Mouse (Mus musculus): ENCODE results near the gene Cers6. TPM values are rescaled to one million over a fixed set of nuclear protein-coding genes. Genes with fewer than 3 reads are reported as not detected.
A peak's percentile ranks its signal among the peaks of the same experiment; 100 is the strongest.

Cers6 gene
- total RNA-seq, 2 experiments from 2014 or later = 85.9 to 94.3 TPM

- DNase-seq (ENCODE audit: extremely low spot score in 1 of 2, low spot score in 1 of 2) = no peak
Measured at GRCm38 (mm10) chr2:69011392-69011791, 150.2 kb downstream of the Cers6 start.

GRCm38 (mm10) chr2:69011860-69012259, 150.6 kb downstream of the Cers6 start:
- DNase-seq (ENCODE audit: extremely low spot score in 1 of 2, low spot score in 1 of 2) = no peak

GRCm38 (mm10) chr2:69014241-69014640, 153.0 kb downstream of the Cers6 start:
- no peak for DNase-seq (ENCODE audit: extremely low spot score in 1 of 2, low spot score in 1 of 2)

GRCm38 (mm10) chr2:69015172-69015724, 154.0 kb downstream of the Cers6 start:
- DNase-seq (ENCODE audit: extremely low spot score in 1 of 2, low spot score in 1 of 2) = no peak

- DNase-seq (ENCODE audit: extremely low spot score in 1 of 2, low spot score in 1 of 2) = no peak
Measured at GRCm38 (mm10) chr2:69015822-69016221, 154.6 kb downstream of the Cers6 start.

- no peak for DNase-seq (ENCODE audit: extremely low spot score in 1 of 2, low spot score in 1 of 2)
Measured at GRCm38 (mm10) chr2:69019026-69019565, 157.9 kb downstream of the Cers6 start.

- no peak for DNase-seq (ENCODE audit: extremely low spot score in 1 of 2, low spot score in 1 of 2)
Measured at GRCm38 (mm10) chr2:69019821-69020489, 158.7 kb downstream of the Cers6 start.

GRCm38 (mm10) chr2:69020636-69021310, 159.5 kb downstream of the Cers6 start:
- no peak for DNase-seq (ENCODE audit: extremely low spot score in 1 of 2, low spot score in 1 of 2)

GRCm38 (mm10) chr2:69021516-69021915, 160.3 kb downstream of the Cers6 start:
- DNase-seq (ENCODE audit: extremely low spot score in 1 of 2, low spot score in 1 of 2) = no peak

GRCm38 (mm10) chr2:69024856-69025255, 163.6 kb downstream of the Cers6 start:
- no peak for DNase-seq (ENCODE audit: extremely low spot score in 1 of 2, low spot score in 1 of 2)

GRCm38 (mm10) chr2:69032562-69032961, 171.3 kb downstream of the Cers6 start:
- DNase-seq (ENCODE audit: extremely low spot score in 1 of 2, low spot score in 1 of 2) = no peak

- no peak for DNase-seq (ENCODE audit: extremely low spot score in 1 of 2, low spot score in 1 of 2)
Measured at GRCm38 (mm10) chr2:69035457-69035856, 174.2 kb downstream of the Cers6 start.

- DNase-seq (ENCODE audit: extremely low spot score in 1 of 2, low spot score in 1 of 2) = no peak
Measured at GRCm38 (mm10) chr2:69037362-69037761, 176.1 kb downstream of the Cers6 start.

GRCm38 (mm10) chr2:69042327-69043106, 181.3 kb downstream of the Cers6 start:
- peak in 1 of 2 experiments; percentile 6 for DNase-seq (ENCODE audit: extremely low spot score in 1 of 2, low spot score in 1 of 2)

GRCm38 (mm10) chr2:69043431-69044118, 182.3 kb downstream of the Cers6 start:
- DNase-seq (ENCODE audit: extremely low spot score in 1 of 2, low spot score in 1 of 2) = peak; percentile 8 to 31

GRCm38 (mm10) chr2:69045926-69046325, 184.7 kb downstream of the Cers6 start:
- peak in 1 of 2 experiments; percentile 3 for DNase-seq (ENCODE audit: extremely low spot score in 1 of 2, low spot score in 1 of 2)

GRCm38 (mm10) chr2:69047297-69047696, 186.1 kb downstream of the Cers6 start:
- DNase-seq (ENCODE audit: extremely low spot score in 1 of 2, low spot score in 1 of 2) = no peak

GRCm38 (mm10) chr2:69047805-69048204, 186.6 kb downstream of the Cers6 start:
- no peak for DNase-seq (ENCODE audit: extremely low spot score in 1 of 2, low spot score in 1 of 2)

GRCm38 (mm10) chr2:69049179-69049578, 187.9 kb downstream of the Cers6 start:
- DNase-seq (ENCODE audit: extremely low spot score in 1 of 2, low spot score in 1 of 2) = peak in 1 of 2 experiments; percentile 5

- DNase-seq (ENCODE audit: extremely low spot score in 1 of 2, low spot score in 1 of 2) = peak in 1 of 2 experiments; percentile 1
Measured at GRCm38 (mm10) chr2:69050189-69050588, 188.9 kb downstream of the Cers6 start.

Measured in layer of hippocampus, postnatal 25 days (tissue).